Mouse (Mus musculus): ENCODE data around the gene Txndc5. TPM values are rescaled to one million over a fixed set of nuclear protein-coding genes. Genes with fewer than 3 reads are reported as not detected.

Gene Txndc5
- 38.5 and 38.9 TPM in 2 replicates for total RNA-seq (2023)

DNA sequence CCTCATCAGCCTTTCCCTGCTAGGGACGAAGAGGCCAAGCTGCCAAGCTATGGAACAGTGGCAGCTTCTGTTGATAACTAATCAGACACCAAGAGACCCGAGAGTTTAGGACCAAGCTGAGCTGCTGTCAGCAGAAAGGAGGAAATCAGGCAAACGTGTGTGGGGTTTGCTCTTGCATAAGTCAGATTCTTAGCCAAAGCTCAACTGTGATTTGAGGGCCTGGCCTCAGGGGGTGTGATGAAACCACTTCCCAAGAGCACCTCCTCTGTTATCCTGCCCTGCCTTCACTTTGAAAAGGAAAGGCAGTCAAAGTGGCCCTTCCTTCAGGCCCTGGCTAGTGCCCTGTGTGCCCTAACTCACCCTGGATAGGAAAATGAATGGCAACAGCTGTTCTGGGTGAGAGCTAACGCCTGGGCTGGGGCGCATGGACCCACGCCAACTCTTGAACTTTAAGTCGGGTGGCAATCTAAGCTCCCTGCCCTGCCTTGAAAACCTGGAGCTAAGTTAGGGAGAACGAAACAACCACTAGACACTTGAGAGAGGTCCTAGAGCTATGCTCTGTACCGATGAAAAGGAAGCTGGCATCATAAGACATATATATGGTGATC, at the start of gene Txndc5:
Gene Txndc5, minus strand, starts transcription at position 138 of the 608 bp plus-strand sequence.

Other genes starting within 250 kb of the Txndc5 start
- gene Bmp6, start 183.7 kb downstream of the Txndc5 start, total RNA-seq (2023), result not detected in 2 replicates
- 1.3 and 1.9 TPM in 2 replicates for gene Bloc1s5, start 106.3 kb upstream of the Txndc5 start, total RNA-seq (2023)
- gene Eef1e1, start 130.2 kb upstream of the Txndc5 start, total RNA-seq (2023), result 5.4 and 7.9 TPM in 2 replicates